Mouse (Mus musculus) liver, embryonic 11.5 days (tissue): ENCODE data around the gene Hdac4. TPM values are rescaled to one million over a fixed set of nuclear protein-coding genes. Genes with fewer than 3 reads are reported as not detected.
A peak's percentile ranks its signal among the peaks of the same experiment; 100 is the strongest.

ENCODE experiments used
- ATAC-seq: fragments of 200-750 bp; cut with Nextera tagmentation; replicated peaks from 2 replicates; pipeline ENCODE4 v1.8.0; 2017; ENCODE audit warnings: moderate number of reproducible peaks, mild to moderate bottlenecking, moderate TSS enrichment, moderate library complexity; ENCODE audit not compliant: low FRiP score
- DNase-seq: peaks from one replicate; pipeline ENCODE4 v3.0.0-alpha.2; 2017; ENCODE audit warnings: low spot score
- H3K27ac ChIP-seq: fragments of 300-500 bp; sonication (generic); 2 replicates; pipeline ENCODE4 v1.5.1; 2014; ENCODE audit warnings: mild to moderate bottlenecking, low read depth, low read length, control low read depth
- H3K27me3 ChIP-seq: fragments of 300-500 bp; sonication (generic); replicated peaks from 2 replicates; pipeline ENCODE4 v1.6.1; 2014; ENCODE audit warnings: low read length, mixed read lengths; ENCODE audit not compliant: control insufficient read depth, insufficient read depth
- H3K36me3 ChIP-seq: fragments of 300-500 bp; sonication (generic); 2 replicates; pipeline ENCODE4 v1.6.1; 2014; ENCODE audit warnings: mild to moderate bottlenecking, low read length, moderate library complexity, mixed read lengths; ENCODE audit not compliant: control insufficient read depth, insufficient read depth
- H3K4me1 ChIP-seq: fragments of 300-500 bp; sonication (generic); replicated peaks from 2 replicates; pipeline ENCODE4 v1.6.1; 2014; ENCODE audit warnings: low read length, mixed read lengths; ENCODE audit not compliant: control insufficient read depth, insufficient read depth
- H3K4me2 ChIP-seq: fragments of 300-500 bp; sonication (generic); 2 replicates; pipeline ENCODE4 v1.6.1; 2014; ENCODE audit warnings: mild to moderate bottlenecking, control low read depth, moderate library complexity
- H3K4me3 ChIP-seq: fragments of 300-500 bp; sonication (generic); 2 replicates; pipeline ENCODE4 v1.5.1; 2014; ENCODE audit warnings: low read depth, low read length, control low read depth
- H3K9ac ChIP-seq: fragments of 300-500 bp; sonication (generic); 2 replicates; pipeline ENCODE4 v1.6.1; 2014; ENCODE audit warnings: low read depth, low read length, control low read depth
- H3K9me3 ChIP-seq: fragments of 300-500 bp; sonication (generic); 2 replicates; pipeline ENCODE4 v1.6.1; 2016; ENCODE audit warnings: low read length, inconsistent platforms, mixed read lengths; ENCODE audit not compliant: control insufficient read depth
- WGBS: fragments of 180-500 bp; shearing (Covaris S2); extraction: QIAGEN DNeasy Blood & Tissue Kit; methylation state at CpG from one replicate; pipeline ENCODE4 v1.1.7; 2014; 5-methylcytosine and 5-hydroxymethylcytosine counted together
- polyA plus RNA-seq: library from polyadenylated mRNA; unstranded; fragments of >200 nt; fragmentation: Nextera tagmentation; extraction: Ambion mirVana; gene quantifications from 2 replicates; pipeline ENCODE4 v1.2.1, GENCODE M21; 2014

Hdac4 gene
- polyA plus RNA-seq, 1 experiment from 2014 or later, result 12.0 TPM

DNA sequence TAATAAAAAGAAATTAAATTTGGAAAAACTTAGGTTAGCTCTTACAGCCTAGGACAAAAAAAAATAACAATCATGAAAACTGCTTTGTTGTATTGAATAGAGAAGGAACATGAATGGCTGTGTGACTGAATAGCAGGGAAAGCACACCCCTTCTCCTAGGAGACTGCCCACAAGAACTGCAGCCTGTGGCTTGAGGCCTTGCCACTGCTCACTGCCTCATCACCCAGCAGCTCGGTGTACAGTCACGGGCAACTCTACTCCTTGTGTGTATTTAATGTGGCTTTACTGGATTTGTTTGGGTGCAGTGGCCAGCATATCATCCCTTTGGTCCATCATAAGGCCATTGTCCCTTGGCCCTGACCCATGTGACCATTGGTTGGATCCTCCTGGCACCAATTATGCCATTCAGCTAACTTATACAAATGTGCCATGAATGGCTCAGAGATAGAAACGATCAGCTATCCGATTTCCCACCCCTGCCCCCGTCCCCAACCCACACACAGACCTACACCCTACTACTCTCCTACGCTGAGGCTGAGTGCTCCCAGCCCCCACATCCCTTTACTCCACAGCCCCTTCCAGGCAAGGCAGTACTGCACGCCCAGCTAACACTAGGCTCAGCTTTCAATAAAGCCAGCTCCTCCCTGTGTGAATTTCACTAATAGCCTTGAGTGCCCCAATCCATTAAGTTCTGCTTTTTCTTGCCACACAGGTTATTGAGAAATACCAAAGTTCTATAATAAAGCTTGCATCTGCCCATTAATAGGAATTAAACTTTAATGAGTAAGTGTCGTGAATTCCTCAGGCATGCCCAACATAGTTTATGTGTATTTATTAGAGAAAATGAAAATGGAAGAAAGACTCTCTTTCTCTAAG is 134.1 kb downstream of the Hdac4 start:
- ATAC-seq (no peak), DNase-seq (no peak)
- 72% methylated on average over 8 of the region's 8 CpGs for WGBS
- H3K27ac ChIP-seq, result no peak overlapping the region
- H3K4me1 ChIP-seq, result no peaks in the 10 kb centered on the region; the same call in none of the 2 replicates
- no peak overlapping the region for H3K4me3 ChIP-seq
- H3K9me3 ChIP-seq, result no peaks in the 10 kb centered on the region
- H3K36me3 ChIP-seq, result no peaks in the 10 kb centered on the region
- no peak overlapping the region for H3K9ac ChIP-seq
- no peaks in the 10 kb centered on the region for H3K27me3 ChIP-seq
- H3K4me2 ChIP-seq, result no peak overlapping the region

DNA sequence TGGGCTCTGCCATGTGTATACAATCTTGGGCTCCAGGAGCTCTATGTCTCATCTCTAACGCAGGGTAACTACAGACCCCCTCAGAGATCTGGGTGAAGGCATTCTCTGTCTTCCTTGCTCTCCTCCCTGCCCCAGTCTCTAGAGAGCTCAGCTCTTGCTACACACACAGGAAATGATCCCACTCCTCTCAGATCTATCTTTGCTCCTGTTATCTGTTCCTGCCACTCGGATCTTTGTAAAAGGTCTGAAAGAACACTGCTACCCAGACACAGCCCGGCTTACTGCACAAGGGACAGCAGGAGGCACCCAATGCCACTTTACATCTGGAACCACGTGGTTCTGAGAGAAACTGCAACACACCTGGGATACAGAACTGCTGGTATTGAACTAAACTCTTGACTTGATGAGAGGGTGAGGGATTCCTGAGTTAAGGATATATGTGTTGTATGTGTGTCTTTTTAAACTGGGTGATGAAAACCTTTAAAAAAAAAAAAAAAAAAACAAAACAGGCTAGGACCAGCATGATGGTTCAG is 134.9 kb downstream of the Hdac4 start:
- H3K27ac ChIP-seq, result no peak overlapping the region
- peaks cover under 1% of the 10 kb centered on the region for H3K4me1 ChIP-seq
- 42% methylated on average over 4 of the region's 4 CpGs for WGBS
- H3K36me3 ChIP-seq, result no peaks in the 10 kb centered on the region
- H3K4me3 ChIP-seq, result no peak overlapping the region
- no peak overlapping the region for H3K9ac ChIP-seq
- no peaks in the 10 kb centered on the region for H3K9me3 ChIP-seq
- DNase-seq, result no peak
- no peak overlapping the region for H3K4me2 ChIP-seq
- ATAC-seq, result peak; percentile 18; the same call in 1 of the 2 replicates
- H3K27me3 ChIP-seq, result no peaks in the 10 kb centered on the region

DNA sequence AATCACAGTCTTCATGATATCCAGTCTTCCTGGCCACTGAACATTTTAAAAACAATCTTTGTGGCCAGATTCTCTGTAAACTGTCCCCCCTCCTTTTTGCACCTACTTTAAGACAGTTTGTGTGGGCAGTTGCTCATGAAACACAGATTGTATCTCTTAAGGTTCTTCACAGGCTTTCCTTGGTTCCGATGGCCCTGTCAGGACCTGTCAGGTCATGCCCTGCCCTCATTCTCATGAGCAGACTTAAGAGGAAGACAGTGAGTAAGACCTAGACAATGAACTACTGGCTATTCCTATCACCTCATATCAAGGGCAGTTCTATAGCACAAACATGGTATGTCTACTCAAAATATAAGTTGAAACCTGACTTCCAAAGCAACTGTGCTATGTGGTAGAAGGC is 135.9 kb downstream of the Hdac4 start:
- no peak for DNase-seq
- H3K4me1 ChIP-seq, result peaks cover 7% of the 10 kb centered on the region
- 67% methylated on average over 1 of the region's 1 CpGs for WGBS
- H3K4me2 ChIP-seq, result no peak overlapping the region
- H3K27ac ChIP-seq, result no peak overlapping the region
- H3K4me3 ChIP-seq, result no peak overlapping the region
- ATAC-seq, result no peak
- no peaks in the 10 kb centered on the region for H3K27me3 ChIP-seq
- no peak overlapping the region for H3K9ac ChIP-seq
- H3K36me3 ChIP-seq, result no peaks in the 10 kb centered on the region
- H3K9me3 ChIP-seq, result no peaks in the 10 kb centered on the region

DNA sequence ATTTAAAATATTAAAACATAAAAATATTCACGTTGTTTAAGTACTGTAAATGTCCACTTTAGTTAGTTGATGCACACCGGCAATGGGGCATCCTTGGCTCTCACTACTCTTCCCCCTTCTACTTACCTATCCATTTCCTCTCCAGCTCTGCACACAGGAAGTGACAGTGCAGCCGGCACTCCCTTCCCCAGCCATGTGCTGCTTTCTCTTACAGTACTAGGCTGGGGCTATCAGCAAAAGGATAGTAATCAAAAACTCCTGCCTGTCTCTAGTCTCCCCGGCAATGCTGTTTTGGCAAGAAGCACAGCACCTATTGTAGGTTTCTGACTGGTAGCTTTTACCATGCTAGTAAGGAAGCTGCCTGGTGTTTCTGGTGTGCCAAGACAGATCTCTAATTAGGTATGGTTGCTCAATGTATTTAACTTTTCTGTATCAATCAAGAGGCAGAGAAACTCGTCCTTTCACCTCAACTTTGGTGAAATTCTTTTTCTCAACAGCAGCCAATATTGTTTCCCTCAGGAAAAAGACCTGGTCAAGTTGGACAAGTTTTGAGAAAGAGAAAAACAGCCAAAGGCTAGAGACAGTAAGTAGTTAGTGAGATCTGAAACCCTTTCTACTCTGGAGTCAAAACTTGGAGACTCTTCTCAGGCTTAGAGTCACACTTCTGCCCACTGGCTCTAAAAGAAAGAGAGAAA is 136.6 kb downstream of the Hdac4 start:
- Histone ChIP-seq H3K36me3 (no peaks in the 10 kb centered on the region), H3K4me3 (no peak overlapping the region), H3K27ac (no peak overlapping the region), H3K9ac (no peak overlapping the region), H3K4me1 (peaks cover 7% of the 10 kb centered on the region), H3K4me2 (no peak overlapping the region), H3K27me3 (no peaks in the 10 kb centered on the region), H3K9me3 (no peaks in the 10 kb centered on the region)
- DNase-seq, result no peak
- WGBS, result 58% methylated on average over 5 of the region's 5 CpGs
- no peak for ATAC-seq

DNA sequence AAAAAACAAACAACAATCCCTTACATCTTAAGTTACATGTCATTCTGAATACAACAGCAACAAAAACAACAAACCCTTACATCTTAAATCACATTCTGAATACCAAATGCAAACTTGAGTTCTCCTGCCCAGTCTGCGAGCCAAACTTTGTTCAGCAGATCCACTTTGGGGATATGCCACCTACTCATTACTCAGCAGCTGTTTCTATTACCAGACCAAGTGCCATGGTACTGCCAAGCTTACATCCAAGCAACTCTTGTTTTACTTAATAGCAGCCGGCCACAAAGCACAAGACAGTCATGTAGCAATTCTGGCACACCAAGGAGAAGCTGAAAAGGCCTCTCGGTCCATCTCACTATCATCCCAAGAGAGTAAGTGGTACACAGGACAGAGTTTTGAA is 138.4 kb downstream of the Hdac4 start:
- no peaks in the 10 kb centered on the region for H3K9me3 ChIP-seq
- H3K27me3 ChIP-seq, result no peaks in the 10 kb centered on the region
- H3K36me3 ChIP-seq, result no peaks in the 10 kb centered on the region
- no peak overlapping the region for H3K9ac ChIP-seq
- H3K4me2 ChIP-seq, result no peak overlapping the region
- ATAC-seq (no peak), DNase-seq (no peak)
- WGBS, result 92% methylated on average over 3 of the region's 3 CpGs
- H3K27ac ChIP-seq, result no peak overlapping the region
- no peak overlapping the region for H3K4me3 ChIP-seq
- peaks cover 7% of the 10 kb centered on the region for H3K4me1 ChIP-seq

DNA sequence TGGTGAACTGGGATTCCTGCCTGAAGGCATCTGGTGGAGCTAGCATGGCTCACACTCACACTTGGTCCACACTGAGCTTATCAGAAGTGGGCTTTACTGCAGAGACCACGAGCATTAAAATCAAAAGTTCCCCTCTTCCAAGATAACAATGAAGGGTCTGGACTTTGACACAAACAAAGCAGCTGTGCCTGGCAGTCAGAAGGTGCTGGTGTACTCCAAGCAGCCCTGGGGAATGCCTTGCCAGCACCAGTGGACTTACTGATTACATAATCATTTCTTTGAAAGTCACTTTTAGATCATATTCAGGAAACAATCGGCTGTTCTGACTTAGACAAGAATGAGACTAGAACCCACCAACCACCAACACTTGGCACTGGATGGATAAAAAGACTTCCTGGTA is 140.3 kb downstream of the Hdac4 start:
- Histone ChIP-seq H3K4me3 (no peak overlapping the region), H3K4me2 (no peak overlapping the region)
- WGBS, result 41% methylated on average over 2 of the region's 2 CpGs

DNA sequence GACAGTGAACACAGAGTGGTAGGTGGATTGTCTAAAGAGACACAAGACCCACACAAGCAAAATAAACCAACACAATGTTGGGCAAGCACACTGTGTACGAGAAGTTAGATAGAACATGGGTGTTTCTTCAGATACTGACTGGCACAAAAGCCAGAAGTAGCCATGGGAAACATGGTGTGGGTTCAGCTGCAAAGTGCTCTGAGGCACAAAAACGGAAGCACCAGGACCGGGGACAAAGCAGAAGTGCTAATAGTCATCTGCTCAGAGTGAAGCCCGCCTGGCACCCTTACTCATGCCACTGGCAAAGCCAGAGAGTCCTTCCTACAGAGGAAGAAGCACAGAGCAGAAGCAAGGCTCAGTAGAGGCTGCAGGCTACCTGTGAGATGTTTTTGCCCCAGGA is 143.3 kb downstream of the Hdac4 start:
- H3K9me3 ChIP-seq, result no peaks in the 10 kb centered on the region
- 68% methylated on average over 4 of the region's 4 CpGs for WGBS
- no peak overlapping the region for H3K9ac ChIP-seq
- H3K36me3 ChIP-seq, result no peaks in the 10 kb centered on the region
- no peak overlapping the region for H3K4me2 ChIP-seq
- no peak overlapping the region for H3K27ac ChIP-seq
- no peak for DNase-seq
- no peak for ATAC-seq
- H3K27me3 ChIP-seq, result no peaks in the 10 kb centered on the region
- H3K4me1 ChIP-seq, result peaks cover 10% of the 10 kb centered on the region
- H3K4me3 ChIP-seq, result no peak overlapping the region

More for the DNA sequence above, 140.3 kb downstream of the Hdac4 start:
- Histone ChIP-seq H3K27me3 (no peaks in the 10 kb centered on the region), H3K27ac (no peak overlapping the region), H3K4me1 (peaks cover 10% of the 10 kb centered on the region), H3K9ac (no peak overlapping the region), H3K9me3 (no peaks in the 10 kb centered on the region), H3K36me3 (no peaks in the 10 kb centered on the region)
- ATAC-seq (no peak), DNase-seq (no peak)

DNA sequence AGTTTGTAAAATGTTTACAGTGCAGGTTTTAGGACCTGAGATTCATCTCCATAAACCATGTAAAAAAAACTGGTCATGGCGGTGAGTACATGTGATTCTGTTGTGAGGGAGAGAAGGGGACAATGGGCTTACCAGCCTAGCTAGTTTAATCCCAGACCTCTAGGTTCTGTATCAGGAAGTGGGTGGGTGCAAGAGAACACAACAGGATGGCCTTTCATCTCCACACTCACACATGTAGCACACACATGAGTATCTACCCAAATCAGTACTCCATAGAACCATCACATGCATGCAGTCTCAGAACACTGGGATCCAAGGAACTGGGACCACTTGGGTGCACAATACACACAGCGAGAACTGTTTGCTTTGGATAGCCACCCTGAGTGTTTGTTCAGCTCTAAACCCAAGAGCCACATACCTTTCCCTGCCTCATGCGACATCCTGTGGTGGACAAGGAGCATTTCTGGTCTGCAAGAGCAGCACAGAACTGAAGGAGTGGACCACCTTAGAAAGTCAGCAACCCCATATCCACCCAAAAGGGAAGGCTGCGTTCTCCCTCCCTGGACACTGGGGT is 143.9 kb downstream of the Hdac4 start:
- H3K4me1 ChIP-seq, result peaks cover 10% of the 10 kb centered on the region
- WGBS, result 76% methylated on average over 4 of the region's 4 CpGs
- no peaks in the 10 kb centered on the region for H3K9me3 ChIP-seq
- ATAC-seq (no peak), DNase-seq (no peak)
- no peak overlapping the region for H3K4me2 ChIP-seq
- no peaks in the 10 kb centered on the region for H3K27me3 ChIP-seq
- H3K4me3 ChIP-seq, result no peak overlapping the region
- no peak overlapping the region for H3K27ac ChIP-seq
- no peaks in the 10 kb centered on the region for H3K36me3 ChIP-seq
- H3K9ac ChIP-seq, result no peak overlapping the region
